36 mouse cellular contexts compared by ENCODE assay signal in the genomic region with DNA sequence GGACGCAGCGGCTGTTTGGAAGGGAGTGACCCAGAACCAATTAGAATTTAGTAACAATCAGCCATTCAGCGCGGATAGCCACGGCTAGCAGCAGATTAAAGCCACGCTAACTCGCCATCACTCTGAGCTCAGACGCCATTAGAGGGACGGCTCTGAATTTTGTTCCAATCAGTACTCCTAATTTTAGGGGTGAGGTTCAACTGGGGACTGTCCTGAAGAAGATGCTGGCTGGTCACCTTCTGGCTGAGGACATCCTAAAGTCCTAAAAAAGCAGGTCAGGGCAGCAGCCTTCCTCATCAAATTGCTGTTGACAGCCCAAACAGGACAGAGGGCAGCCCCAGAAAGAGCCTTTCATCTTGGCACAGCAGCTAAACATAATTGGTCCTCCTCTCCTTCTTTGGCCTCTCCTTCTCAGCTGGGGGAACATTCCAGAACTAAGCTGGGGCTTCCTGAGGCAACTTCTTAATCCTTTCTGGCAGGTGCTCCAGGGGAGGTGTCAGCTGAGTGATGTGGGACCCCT. TPM values are rescaled to one million over a fixed set of nuclear protein-coding genes. Genes with fewer than 3 reads are reported as not detected.
"Had no signal": no experiment of that assay in that cellular context is flagged by ENCODE, and none has a peak within 500 bp of the region (broad histone marks: within the 10 kb centered on the region; RNA-seq: fewer than 3 reads in every experiment).

No protein-coding gene starts in this region.

- ATAC-seq: forebrain, embryonic 13.5 days; forebrain, embryonic 14.5 days; forebrain, embryonic 15.5 days; forebrain, embryonic 16.5 days; forebrain, postnatal 0 days had no signal

- H3K9ac ChIP-seq: embryonic facial prominence, embryonic 12.5 days; embryonic facial prominence, embryonic 13.5 days; embryonic facial prominence, embryonic 15.5 days; forebrain, embryonic 12.5 days; forebrain, embryonic 13.5 days; forebrain, embryonic 15.5 days; forebrain, postnatal 0 days had no signal

- H3K27ac ChIP-seq: embryonic facial prominence, embryonic 12.5 days; embryonic facial prominence, embryonic 13.5 days; embryonic facial prominence, embryonic 15.5 days; forebrain, embryonic 10.5 days; forebrain, embryonic 12.5 days; forebrain, embryonic 13.5 days; forebrain, embryonic 15.5 days; gastrocnemius, adult 2 months; heart, adult 2 months had no signal

- H3K9me3 ChIP-seq: embryonic facial prominence, embryonic 12.5 days; embryonic facial prominence, embryonic 13.5 days; embryonic facial prominence, embryonic 15.5 days; forebrain, embryonic 10.5 days; forebrain, embryonic 12.5 days; forebrain, embryonic 13.5 days; forebrain, embryonic 15.5 days had no signal

- H3K4me3 ChIP-seq: embryonic facial prominence, embryonic 12.5 days; embryonic facial prominence, embryonic 13.5 days; embryonic facial prominence, embryonic 15.5 days; erythroblast, embryonic 14.5 days; forebrain, embryonic 10.5 days; forebrain, embryonic 12.5 days; forebrain, embryonic 13.5 days; forebrain, embryonic 15.5 days; gastrocnemius, adult 2 months; heart, adult 2 months had no signal

- DNase-seq: cerebellum, adult 8-10 months; cerebellum, adult 9-10 months; cerebellum, adult 9-11 months; cerebellum, postnatal 10 days; cerebellum, postnatal 14 days; cerebellum, postnatal 25 days; cerebellum, postnatal 36 days; embryo, embryonic 11 days; forebrain, postnatal 0 days; gastrocnemius, adult 2 months; gastrocnemius, postnatal 10 days; gastrocnemius, postnatal 14 days; gastrocnemius, postnatal 25 days; gastrocnemius, postnatal 36 days; heart, adult 11 months; heart, adult 18-20 months; heart, adult 2 months had no signal

- H3K4me1 ChIP-seq: forebrain, embryonic 12.5 days; forebrain, embryonic 13.5 days; forebrain, embryonic 15.5 days had no signal

- H3K36me3 ChIP-seq: embryonic facial prominence, embryonic 12.5 days; embryonic facial prominence, embryonic 13.5 days; embryonic facial prominence, embryonic 15.5 days; forebrain, embryonic 10.5 days; forebrain, embryonic 12.5 days; forebrain, embryonic 15.5 days had no signal

- H3K4me2 ChIP-seq: embryonic facial prominence, embryonic 12.5 days; embryonic facial prominence, embryonic 13.5 days; embryonic facial prominence, embryonic 15.5 days; forebrain, embryonic 12.5 days; forebrain, embryonic 13.5 days; forebrain, embryonic 15.5 days had no signal

RNA-seq across cellular contexts. Expression of a gene that starts 18.6 kb away (rescaled TPM):
- total RNA-seq: common myeloid progenitor, adult 5-6 weeks; gastrocnemius, adult 18-20 months; gastrocnemius, adult 2 months; gastrocnemius, adult 8-10 months; gastrocnemius, postnatal 10 days; gastrocnemius, postnatal 14 days; gastrocnemius, postnatal 25 days; gastrocnemius, postnatal 36 days; gastrocnemius, postnatal 4 days; granulocyte monocyte progenitor cell, adult 5-6 weeks; heart, adult 18-20 months; heart, adult 2 months; heart, adult 8-10 months had no signal
- polyA plus RNA-seq: cortical plate, adult 2 months; erythroblast, embryonic 14.5 days; forebrain, embryonic 13.5 days; forebrain, embryonic 14.5 days; forebrain, embryonic 15.5 days; forebrain, embryonic 16.5 days; forebrain, postnatal 0 days; frontal cortex, adult 2 months; gonadal fat pad, adult 2 months; heart, adult 2 months had no signal
